Mouse (Mus musculus) left cerebral cortex, adult 8-10 months (tissue): Measurements from ENCODE around the gene Ptgis. TPM values are rescaled to one million over a fixed set of nuclear protein-coding genes. Genes with fewer than 3 reads are reported as not detected.

ENCODE experiments used
- DNase-seq, 2 experiments: peaks; one replicate each; pipeline ENCODE4 v3.0.0; 2022; ENCODE audit warnings: low spot score in 2 of 2
- total RNA-seq, 4 experiments: library from RNA; stranded (reverse); gene quantifications; 2 replicates each; pipeline ENCODE4 v1.2.4; 2022

The Ptgis gene
- total RNA-seq, 4 experiments from 2014 or later: 1.3 to 2.6 (median 2.1) TPM

- no peak for DNase-seq
Observed at GRCm38 (mm10) chr2:167263931-167264330, 23.5 kb upstream of the Ptgis start.

DNA sequence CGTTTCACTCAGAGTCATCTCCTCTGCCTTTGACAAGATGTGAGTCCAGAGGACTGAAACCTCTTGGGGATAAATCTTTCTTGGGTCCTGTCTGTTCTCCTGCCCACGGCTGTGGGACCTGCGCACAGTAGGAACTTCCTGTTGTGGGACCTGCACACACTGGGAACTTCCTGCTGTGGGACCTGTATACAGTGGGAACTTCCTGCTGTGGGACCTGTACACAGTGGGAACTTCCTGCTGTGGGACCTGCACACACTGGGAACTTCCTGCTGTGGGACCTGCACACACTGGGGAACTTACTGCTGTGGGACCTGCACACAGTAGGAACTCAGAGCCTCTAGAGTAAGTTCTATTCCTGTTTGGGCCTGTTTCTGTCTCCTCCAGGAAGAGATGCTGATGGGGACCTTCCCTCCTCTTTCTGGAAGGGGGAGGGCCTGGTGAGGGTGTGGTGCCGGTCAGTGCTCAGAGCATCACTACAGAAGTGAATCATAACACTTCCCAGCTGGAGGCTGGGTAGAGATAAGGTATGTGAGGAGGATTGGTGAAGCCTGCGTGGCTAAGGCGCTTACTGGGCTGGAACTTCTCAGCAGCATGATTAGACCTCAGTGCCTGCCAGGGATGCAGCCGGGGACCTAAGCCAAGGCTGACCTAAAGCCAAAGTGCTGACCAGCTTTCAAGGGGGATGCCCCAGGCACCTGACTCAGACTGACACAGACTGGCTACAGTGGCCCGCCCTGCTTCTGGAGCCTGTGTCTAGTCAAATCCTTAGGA, 22.8 kb upstream of the Ptgis start:
- peak in 1 of 2 experiments; percentile 4 for DNase-seq

DNA sequence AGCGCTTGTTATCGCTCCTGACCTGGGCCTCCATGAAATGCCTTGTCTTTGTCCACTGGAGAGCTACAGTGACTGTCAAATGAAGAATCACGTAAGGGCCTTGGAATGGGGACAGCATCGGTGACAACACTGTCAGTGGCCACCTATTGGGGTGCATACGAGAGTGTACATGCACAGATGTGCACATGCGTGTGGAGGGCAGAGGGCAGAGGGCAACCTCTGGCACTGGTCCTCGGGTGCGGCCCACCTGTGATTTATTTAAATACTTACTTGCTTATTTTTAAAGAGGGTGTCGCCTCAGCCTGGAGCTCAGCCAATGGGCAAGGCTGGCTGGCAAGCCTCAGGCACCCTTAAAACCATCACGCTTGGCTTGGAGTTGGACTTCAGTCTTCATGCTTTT, 22.0 kb upstream of the Ptgis start:
- peak in 1 of 2 experiments; percentile 5 for DNase-seq

GRCm38 (mm10) chr2:167261106-167261505, 20.7 kb upstream of the Ptgis start:
- DNase-seq: no peak

DNA sequence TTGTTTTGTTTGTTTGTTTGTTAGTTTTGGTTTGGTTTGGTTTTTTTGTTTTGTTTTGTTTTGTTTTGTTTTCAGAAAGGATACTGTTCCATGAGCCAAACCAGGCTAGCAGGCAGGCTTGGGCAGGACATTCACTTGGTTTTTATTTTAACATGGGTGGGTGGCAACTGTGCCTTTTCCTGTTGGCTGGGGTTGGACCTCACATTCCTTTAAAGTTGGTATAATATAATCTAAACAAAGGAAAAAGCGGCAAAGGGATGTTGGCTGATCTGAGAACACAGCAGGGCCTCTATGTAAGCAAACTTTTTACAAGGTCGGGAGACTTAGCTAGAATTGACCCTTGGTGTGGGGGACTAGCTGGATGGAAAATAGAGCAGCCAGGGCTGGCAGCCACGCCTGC, 17.4 kb upstream of the Ptgis start:
- no peak for DNase-seq

DNA sequence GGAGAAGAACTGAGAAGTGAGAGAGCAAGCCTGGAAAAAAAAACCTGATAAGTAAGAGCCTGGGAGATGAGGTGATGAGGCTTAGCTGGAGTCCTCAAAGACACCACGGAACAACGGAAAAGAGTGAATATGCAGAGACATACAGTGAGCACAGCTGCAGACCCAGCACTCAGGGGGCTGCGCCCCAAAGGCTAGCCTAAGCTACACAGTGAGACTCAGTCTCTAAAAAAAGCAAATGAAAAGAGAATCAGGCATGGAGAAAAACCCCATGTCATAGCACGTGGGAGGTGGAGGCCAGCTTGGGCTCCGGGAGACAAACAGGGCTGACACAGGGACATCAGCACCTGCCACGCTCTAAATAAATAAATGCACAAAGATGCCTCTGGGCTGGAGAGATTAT, 14.4 kb upstream of the Ptgis start:
- no peak for DNase-seq

- no peak for DNase-seq
Observed at GRCm38 (mm10) chr2:167254185-167254584, 13.8 kb upstream of the Ptgis start.

DNA sequence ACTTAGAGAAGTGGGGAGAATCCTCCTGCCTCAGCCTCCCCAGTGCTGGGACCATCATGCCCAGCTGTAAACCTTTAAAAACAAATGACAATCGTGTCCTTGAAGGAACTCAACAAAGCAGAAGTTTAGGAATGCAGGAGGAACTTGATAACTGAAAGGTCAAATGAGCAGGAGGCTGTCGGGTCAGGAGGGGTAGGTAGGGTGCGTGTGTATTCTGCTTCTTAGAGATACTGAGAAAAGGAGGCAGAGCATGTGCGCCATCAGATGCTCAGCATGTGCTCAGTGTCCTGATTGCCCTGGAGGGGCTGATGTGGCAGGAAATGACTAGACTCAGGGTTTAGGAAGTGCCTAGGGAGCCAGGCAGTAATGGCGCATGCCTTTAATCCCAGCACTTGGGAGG, 13.1 kb upstream of the Ptgis start:
- no peak for DNase-seq

DNA sequence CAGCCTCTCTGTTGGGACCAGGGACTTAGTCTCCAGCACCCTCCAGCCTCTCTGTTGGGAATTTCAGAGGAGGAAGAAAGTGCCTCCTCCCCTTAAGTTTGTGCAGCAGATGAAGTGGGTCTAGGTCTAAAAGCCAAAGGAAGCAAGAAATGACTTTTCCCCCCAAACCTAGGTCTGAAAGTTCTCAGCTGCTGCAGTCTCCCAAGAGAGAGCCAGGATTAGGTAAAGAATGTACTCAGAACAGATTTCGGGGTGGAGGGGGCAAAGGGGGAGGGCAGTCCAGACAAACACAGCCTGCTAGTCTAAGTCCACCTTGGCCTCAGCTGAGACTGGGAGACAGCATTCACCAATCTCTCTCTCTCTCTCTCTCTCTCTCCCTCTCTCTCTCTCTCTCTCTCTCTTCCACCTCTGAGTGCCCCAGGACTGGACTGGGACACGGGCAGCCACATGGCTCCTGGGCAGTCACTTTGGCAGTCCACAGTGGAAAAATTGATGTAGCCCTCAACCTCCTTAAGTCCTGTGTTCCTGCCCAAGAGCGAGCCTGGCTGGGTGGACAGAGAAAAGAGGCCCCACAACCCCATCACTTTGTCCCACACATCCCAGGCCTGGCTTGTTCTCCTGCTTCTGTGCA, 11.8 kb upstream of the Ptgis start:
- DNase-seq: no peak

DNA sequence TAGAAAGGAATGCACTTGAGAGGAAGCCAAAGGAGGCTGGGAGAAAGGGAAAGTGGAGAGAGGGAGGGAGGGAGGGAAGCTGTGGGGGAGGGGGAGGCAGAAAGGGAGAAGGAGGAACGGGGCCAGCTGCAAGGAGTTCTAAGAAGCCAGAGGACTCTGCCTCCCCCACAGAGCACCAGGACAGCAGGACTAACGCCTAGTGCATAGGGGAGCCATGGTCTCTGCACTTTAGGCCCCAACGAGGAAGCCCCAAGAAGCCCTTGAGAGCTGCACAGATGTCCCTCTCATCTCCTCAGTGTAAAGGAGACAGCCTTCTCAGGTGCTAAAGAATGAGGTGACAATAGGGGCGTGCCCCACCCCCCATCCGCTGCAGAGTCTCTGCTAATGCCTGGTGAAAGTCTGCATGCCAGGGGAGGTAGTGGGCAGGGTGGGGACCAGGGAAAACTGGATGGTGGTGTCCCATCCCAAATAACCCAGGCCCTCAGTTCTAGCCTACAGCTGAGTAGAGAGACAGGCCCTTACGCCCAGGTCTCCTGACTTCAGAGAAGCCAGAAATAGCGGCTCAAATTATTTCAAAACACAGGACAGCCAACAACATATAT, 10.4 kb upstream of the Ptgis start:
- DNase-seq: no peak

GRCm38 (mm10) chr2:167250003-167250735, 9.8 kb upstream of the Ptgis start:
- no peak for DNase-seq

DNA sequence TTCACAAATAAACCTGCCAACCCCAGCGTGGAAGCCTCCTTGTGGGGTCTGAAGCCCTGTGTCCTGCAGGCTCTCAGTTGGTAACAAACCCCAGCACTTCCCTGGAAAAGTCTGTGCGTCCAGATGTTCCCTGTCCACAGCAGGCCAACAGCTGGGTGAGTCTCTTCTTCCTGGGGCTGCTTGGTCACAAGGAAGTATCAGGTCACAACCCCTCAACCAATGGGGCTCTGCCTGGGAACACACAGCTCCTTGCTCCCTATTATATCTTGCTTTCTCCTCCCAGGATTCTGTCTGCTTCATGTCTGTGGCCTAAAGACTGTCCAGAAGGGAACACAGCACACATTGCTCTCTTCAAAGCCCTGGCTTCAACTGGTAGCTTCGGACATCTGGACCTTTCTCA, 9.2 kb upstream of the Ptgis start:
- no peak for DNase-seq

DNA sequence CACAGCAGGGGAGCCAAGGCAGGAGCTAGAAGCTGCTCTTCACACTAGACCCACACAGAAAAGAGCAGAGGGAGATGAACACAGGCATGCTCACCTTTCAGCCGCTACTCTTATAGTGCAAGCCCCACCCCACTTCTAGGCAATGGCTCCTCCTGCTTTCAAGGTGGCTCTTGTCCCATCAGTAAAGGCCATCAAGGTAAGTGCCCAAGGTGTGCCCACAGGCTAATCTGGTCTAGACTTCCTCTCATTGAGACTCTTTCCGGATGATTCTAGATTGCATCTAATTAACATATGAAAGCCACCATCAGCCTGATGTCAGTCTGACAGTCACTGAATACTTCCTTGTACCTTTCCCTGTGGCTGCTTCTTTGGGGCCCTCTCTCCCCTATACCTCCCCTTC, 7.4 kb upstream of the Ptgis start:
- DNase-seq: no peak

GRCm38 (mm10) chr2:167246704-167247103, 6.3 kb upstream of the Ptgis start:
- no peak for DNase-seq

DNA sequence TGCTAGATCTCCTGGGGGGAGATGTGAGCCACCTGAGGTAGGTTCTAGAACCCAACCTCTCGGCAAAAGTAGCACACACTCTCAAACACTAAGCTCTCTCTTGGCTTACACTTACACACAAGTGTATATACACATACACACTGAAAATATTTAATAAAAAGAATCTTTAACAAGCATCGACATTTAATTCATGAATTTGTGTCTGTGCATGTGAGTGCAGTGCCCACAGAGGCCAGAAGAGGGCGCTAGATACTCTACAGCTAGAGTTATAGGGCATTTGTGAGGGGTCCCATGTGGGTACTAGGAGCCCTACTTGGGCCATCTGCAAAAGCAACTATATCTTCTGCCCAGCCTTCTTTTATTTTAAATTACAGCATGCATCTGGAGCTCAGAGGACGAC, 4.5 kb upstream of the Ptgis start:
- no peak for DNase-seq

DNA sequence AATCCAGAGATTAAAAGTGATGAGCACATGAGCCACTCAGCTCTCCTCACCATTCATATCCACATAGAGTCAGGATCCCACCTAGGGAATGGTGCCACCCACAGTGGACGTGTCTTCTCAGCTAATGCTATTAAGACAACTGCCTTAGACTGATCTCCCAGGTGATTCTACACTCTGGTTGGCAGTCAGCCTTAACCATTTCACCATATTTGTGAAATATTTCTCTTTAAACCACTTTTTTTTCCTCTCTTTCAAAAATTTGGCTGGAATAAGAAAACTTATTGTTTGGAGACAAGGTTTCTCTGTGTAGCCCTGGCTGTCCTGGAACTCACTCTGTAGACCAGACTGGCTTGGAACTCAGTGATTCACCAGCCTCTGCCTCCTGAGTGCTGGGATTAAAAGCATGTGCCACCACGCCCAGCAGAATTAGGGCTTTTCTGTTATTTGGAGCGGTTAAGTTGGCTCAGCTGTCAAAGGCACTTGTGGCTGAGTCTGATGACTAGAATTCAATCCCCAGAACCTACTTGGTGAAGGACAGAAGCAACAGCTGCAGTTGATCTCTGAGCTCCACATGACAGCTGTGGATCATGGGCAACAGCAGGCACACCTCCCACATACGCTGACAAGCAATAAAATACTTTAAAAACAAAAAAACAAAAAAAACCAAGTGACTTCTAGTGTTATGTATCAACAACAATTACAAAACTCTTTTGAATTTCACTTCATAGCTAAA, 3.6 kb upstream of the Ptgis start:
- no peak for DNase-seq

DNA sequence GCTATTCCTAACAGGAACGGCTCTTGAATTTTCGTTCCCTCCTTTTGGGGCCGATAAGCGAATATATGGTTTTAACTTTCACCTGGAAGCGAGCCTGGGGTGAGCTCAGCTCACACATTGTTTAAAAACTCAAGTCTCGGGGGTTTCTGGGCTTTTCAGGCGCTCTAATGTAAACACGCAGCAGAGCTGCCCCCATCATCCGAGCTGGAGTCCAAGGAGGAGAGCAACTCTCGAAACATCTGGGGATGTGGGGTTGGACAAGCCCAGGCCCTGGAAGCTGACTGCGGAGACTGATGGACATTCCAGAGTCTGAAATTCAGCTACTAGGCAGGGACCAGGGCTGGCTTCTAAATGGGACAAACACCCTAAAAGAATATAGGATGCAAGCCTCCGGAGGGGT, 1.1 kb downstream of the Ptgis start:
- no peak for DNase-seq

- no peak for DNase-seq
Observed at GRCm38 (mm10) chr2:167237224-167237623, 3.2 kb downstream of the Ptgis start.

- no peak for DNase-seq
Observed at GRCm38 (mm10) chr2:167236174-167236573, 4.2 kb downstream of the Ptgis start.

DNA sequence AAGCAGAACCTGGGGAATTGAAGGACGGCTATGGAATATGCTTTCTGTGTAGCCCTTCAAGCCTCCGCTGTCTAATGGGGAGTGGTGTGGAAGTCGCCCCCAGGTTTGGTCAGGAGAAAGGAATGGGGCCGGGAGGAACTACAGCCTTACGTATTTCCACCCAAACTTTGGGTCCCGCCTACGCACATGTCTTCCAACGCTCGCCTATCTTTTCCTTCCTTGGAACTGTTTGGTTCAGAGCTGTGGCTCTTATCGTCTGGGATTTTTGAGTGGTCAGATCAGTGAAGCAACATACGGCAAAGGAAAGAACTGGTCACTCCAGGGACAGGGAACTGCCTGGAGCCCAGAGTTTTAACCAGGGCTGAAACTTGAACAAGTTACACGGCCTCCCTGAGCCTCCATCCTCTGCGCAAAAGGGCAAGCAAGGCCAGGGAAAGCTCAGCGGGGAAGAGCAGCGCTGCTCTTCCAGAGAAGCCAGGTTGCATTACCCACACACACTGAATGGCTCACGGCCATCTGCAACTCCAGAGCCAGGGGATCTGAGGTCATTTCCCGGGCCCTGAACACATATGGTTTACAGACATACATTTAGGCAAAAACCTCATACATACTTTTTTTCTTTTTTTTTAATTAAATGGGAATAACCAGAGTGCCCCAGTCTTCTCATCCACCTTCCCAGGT, 4.9 kb downstream of the Ptgis start:
- DNase-seq: no peak

GRCm38 (mm10) chr2:167233771-167234170, 6.6 kb downstream of the Ptgis start:
- DNase-seq: no peak
